Mouse (Mus musculus): ENCODE results near the gene Fam120a.

GRCm38 (mm10) chr13:48863556-48863955 is 104.3 kb downstream of the Fam120a start:
- no peak for TF ChIP-seq GATA1 (IDR thresholded peaks at IDR 0.05; ENCODE audit: borderline replicate concordance, low read length)
- TF ChIP-seq FLI1 (IDR thresholded peaks at IDR 0.05; ENCODE audit: low read length): no peak

Data from megakaryocyte, embryonic 14.5 days (primary cell).